Mouse (Mus musculus): ENCODE measurements around the gene Tchhl1.
"Not testable (repeated sequence)": the region's sequence is repeated elsewhere in the genome, so short reads cannot be mapped to it uniquely, and the experiment has no call there.

The Tchhl1 gene

DNA sequence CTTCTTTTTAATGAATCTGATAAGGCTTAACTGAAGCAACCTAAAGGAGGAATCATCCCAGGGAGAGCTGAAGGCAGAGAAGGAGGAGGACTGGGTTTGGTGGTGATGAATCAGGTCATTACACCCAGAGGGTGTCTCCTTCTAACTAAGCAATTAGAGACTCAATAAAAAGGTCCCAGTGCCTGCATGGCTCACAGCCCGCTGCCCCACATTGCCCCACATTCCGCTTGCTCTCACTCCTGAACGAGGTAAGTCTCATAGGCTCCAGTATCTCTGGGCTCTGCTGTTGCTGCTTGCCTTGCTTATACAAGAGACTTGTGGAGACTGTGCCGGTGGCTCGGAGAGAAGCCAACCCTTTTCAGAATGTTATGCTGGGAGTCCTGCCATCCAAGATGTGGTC lies at the start of gene Tchhl1:
TSS of gene Tchhl1 (plus strand) at position 194 of the 400 bp plus-strand sequence.
- no peak for DNase-seq

DNA sequence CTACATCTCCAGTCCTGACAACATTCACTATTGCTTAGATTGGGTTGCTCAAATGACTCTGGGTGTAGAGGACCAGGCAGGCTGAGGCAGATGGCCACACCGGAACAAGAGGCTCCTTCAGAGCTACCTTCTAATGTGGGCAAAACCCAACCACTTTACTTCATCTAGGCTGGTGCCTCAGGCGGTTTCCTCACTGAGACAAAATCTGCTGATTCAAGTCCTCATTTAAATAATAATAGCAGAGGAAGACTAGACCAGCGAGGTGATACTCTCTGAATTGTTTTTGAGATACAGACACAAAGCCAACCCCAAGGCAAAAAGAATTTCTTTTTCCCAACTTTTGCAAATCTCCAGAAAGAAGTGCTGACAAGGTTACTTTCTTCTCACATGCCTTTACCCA lies 36.9 kb upstream of the Tchhl1 start:
- no peak for DNase-seq

DNA sequence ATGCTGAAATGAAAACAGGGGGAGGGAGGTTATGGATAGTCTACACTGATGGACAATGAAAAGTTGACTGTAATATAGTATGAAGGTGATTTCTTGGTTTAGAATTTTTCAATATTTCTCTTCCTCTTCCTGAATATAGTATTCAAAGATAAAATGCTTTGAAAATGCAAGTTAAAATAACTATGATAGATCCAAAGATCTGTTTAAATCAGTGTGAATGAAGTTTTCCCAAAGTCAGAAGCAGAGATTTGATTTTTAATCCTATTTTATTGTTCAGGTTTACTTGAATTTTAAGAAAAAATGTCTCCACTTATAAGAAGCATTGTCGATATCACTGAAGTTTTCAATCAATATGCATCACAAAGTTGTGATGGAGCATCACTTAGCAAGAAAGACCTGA lies 26.5 kb upstream of the Tchhl1 start, which contains the start of gene Tchh:
TSS of gene Tchh (plus strand) at position 301 of the 400 bp plus-strand sequence.
- no peak for DNase-seq

GRCm38 (mm10) chr3:93443501-93444101 lies 25.0 kb upstream of the Tchhl1 start:
- DNase-seq, result peak; percentile 13

GRCm38 (mm10) chr3:93444343-93445164 lies 24.0 kb upstream of the Tchhl1 start:
- peak; percentile 70 for DNase-seq

DNA sequence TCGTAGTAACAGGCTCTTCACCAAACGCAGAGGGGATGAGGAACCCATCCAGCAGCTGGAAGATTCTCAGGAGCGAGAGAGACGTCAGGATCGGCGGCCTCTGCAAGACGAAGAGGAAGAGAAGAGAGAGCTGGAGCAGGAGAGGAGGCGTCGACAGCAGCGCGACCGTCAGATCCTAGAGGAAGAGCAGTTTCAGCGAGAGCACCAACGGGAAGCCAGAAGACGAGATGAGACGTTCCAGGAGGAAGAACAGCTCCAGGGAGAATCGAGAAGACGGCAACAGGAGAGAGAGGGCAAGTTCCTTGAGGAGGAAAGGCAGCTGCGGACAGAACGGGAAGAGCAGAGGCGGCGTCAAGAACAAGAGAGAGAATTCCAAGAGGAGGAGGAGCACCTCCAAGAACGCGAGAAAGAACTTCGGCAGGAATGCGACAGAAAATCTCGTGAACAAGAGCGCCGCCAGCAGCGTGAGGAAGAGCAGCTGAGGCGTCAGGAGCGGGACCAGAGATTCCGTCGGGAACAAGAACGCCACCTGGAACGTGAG lies 23.3 kb upstream of the Tchhl1 start:
- DNase-seq, result peak; percentile 40

GRCm38 (mm10) chr3:93446128-93446755 lies 22.3 kb upstream of the Tchhl1 start:
- DNase-seq, result peak; percentile 46

GRCm38 (mm10) chr3:93446756-93447137 lies 21.8 kb upstream of the Tchhl1 start:
- DNase-seq, result peak; percentile 21

- DNase-seq, result peak; percentile 73
Observed at GRCm38 (mm10) chr3:93447138-93447841, 21.3 kb upstream of the Tchhl1 start.

GRCm38 (mm10) chr3:93466556-93466955 lies 2.0 kb upstream of the Tchhl1 start:
- DNase-seq, result no peak

GRCm38 (mm10) chr3:93467130-93467529 lies 1.4 kb upstream of the Tchhl1 start:
- no peak for DNase-seq

DNA sequence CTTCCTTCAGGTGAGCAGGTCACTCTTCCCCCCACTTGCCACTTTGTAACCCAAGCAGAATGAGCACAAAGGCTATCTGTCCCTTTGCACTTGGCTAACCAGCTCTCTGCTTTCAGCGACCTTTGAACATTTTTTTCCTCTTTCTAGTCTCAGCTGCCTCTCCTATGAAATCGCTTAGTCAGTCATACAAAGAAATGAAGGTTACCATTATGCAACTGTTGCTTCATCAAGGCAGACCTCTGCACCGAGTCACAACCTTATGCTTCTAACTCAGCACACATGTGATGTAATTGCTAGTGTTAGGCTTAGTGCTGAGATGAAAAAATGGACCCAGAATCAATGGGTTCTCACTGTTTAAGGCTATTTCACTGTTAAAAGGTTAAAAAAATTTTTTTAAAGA lies 1.1 kb downstream of the Tchhl1 start:
- DNase-seq, result peak; percentile 24

- no peak for DNase-seq
Observed at GRCm38 (mm10) chr3:93480053-93480452, 11.5 kb downstream of the Tchhl1 start.

DNA sequence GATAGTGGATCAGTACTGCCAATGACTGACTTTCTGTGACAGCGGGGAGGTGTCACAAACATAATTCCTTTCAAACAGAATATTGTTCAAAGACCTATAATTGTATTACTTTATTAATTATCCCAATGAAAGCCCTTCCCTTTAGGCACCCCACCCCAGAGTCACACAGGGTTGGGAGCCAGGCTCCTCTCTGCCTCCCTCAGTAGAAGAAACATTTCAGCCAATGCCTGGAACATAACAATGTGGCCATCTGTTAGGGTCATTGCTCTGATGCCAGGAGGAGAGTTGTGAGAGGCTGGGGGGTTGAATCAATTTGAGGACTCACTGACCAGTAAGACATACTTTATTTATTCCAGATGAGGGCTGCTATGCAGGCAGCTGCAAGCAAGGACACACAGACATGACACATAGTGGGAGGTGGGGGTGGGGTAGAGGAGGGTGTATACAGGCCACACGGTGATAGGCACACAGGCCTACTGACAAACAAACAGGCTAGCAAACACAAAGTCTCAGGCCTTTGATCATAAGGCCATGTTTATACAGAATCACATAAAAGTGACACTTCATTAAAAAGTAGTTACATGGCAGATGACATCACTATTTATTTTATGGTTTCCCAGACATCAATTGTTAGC lies 13.5 kb downstream of the Tchhl1 start:
- DNase-seq, result no peak

DNA sequence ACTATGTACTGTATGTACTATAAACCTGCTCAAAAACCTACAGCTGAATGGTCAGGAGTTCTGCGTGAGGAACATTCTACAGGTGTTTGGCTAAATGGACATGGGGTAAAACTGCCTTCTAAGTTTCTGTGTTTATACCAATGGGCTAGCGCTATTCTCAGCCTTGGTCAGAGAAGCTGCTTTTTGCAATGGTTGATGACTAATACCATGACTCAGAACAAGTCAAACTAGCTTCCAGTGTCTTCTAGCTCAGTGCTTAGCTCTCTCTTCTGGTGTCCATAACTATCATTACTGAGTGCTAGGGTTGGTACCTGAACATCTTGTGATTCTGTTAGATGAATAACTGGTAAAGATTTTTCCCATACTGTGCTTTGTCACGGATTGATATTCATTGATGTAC lies 17.1 kb downstream of the Tchhl1 start:
- DNase-seq, result no peak

- no peak for DNase-seq
Observed at GRCm38 (mm10) chr3:93488541-93488940, 20.0 kb downstream of the Tchhl1 start.

GRCm38 (mm10) chr3:93492176-93492575 lies 23.6 kb downstream of the Tchhl1 start:
- no peak for DNase-seq

- DNase-seq, result peak; percentile 69
Observed at GRCm38 (mm10) chr3:93493992-93494391, 25.4 kb downstream of the Tchhl1 start.

DNA sequence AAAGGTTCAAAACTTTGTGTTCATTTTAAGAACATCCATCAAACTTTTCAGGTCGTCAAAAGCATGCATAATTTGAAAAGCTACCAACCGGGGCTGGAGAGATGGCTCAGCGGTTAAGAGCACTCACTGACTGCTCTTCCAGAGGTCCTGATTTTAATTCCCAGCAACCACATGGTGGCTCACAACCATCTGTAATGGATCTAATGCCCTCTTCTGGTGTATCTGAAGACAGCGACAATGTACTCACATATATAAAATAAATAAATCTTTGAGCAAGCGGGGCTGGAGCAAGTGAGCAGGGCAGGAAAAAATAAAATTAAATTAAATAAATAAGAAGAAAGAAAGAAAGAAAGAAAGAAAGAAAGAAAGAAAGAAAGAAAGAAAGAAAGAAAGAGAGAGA lies 26.2 kb downstream of the Tchhl1 start:
- not testable (repeated sequence) for DNase-seq

- peak; percentile 17 for DNase-seq
Observed at GRCm38 (mm10) chr3:93497131-93497530, 28.6 kb downstream of the Tchhl1 start.

DNA sequence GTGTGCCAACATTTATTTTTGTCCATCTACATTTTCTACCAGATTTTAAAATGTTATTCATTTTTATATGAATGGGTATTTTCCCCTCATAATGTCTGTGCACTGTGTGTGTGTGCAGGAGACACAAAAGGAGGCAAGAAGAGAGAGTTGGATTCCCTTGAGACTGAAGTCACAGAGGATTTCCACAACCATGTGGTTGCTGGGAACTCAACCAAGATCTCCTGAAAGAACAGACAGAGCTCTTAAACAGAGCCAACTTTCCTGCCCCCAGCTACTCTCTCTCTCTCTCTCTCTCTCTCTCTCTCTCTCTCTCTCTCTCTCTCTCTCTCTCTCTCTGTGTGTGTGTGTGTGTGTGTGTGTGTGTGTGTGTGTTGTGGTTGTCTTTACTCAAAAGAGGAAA lies 30.6 kb downstream of the Tchhl1 start:
- no peak for DNase-seq

DNA sequence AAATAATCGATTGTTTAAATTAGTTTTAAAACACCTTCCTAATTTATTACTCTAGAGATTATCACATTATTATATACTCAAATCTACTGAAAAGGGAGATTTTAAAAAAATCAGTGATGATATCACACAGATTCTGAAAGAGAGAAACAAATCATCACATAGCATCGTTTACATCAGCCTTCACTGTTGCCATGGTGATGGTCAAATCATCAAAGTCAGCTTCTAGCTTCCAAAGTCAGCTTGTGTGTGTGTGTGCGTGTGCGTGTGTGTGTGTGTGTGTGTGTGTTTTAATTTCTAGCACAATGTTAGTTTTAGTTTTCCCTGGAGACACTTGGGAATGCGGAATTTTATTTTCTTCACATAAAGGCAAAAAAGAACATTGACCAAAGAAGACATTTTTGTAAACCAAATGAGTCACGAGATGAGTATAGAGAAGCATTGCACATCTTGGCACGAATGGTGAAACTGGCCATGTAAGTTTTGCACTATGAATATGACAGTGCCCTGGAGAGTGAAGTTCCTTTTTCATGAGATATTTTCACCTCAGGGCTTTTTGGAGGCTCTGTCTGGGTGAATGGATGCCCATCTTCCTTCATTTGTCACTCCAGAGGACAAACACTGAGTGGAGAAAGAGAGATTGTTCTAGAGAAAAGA lies 36.1 kb downstream of the Tchhl1 start:
- DNase-seq, result no peak
